Mouse (Mus musculus) CH12.LX (cell line): Measurements from ENCODE around the gene BC004004. TPM values are rescaled to one million over a fixed set of nuclear protein-coding genes. Genes with fewer than 3 reads are reported as not detected.
A peak's percentile ranks its signal among the peaks of the same experiment; 100 is the strongest.

ENCODE experiments used
- DNase-seq: peaks from one replicate; pipeline ENCODE4 v3.0.0-alpha.2; 2013; ENCODE audit errors: extremely low read depth
- H3K27ac ChIP-seq: 2 replicates; pipeline ENCODE4 v1.5.1; 2012; ENCODE audit warnings: low read depth, mild to moderate bottlenecking, control low read depth, moderate library complexity; ENCODE audit not compliant: insufficient read depth
- H3K27me3 ChIP-seq: replicated peaks from 2 replicates; pipeline ENCODE3; 2012; ENCODE audit warnings: inconsistent platforms
- H3K36me3 ChIP-seq, 2 experiments: replicated peaks in 1 of 2; 2 replicates each; pipeline versions ENCODE3 to v1.6.1; 2012; ENCODE audit warnings: inconsistent platforms in 1 of 2, low read length in 1 of 2, mild to moderate bottlenecking in 1 of 2, mixed read lengths in 1 of 2, moderate library complexity in 1 of 2; ENCODE audit not compliant: control insufficient read depth in 1 of 2, insufficient read depth in 1 of 2
- H3K4me1 ChIP-seq, 2 experiments: 2 replicates each; pipeline ENCODE4 v1.6.1; 2012; ENCODE audit warnings: inconsistent platforms in 1 of 2, moderate library complexity in 1 of 2; ENCODE audit not compliant: insufficient read depth in 2 of 2, control insufficient read depth in 1 of 2
- H3K4me2 ChIP-seq: 2 replicates; pipeline ENCODE4 v1.6.1; 2012; ENCODE audit warnings: low read depth, mild to moderate bottlenecking, control low read depth; ENCODE audit not compliant: poor library complexity, insufficient read depth, severe bottlenecking
- H3K4me3 ChIP-seq, 3 experiments: fragments of 150-350 bp in 1 of 3; sonication (generic) in 1 of 3; replicated peaks in 1 of 3; 2 replicates each; pipeline versions ENCODE3 to v1.5.1; 2011 to 2012; ENCODE audit warnings: low read depth in 2 of 3, low read length in 2 of 3, mild to moderate bottlenecking in 2 of 3, moderate library complexity in 2 of 3, control low read depth in 1 of 3, improper control_type of control experiment in 1 of 3, inconsistent platforms in 1 of 3, mixed read lengths in 1 of 3; ENCODE audit not compliant: poor library complexity in 1 of 3
- H3K79me2 ChIP-seq: replicated peaks from 2 replicates; pipeline ENCODE4 v1.6.1; 2012; ENCODE audit warnings: mild to moderate bottlenecking, moderate library complexity; ENCODE audit not compliant: control insufficient read depth, poor library complexity, insufficient read depth, severe bottlenecking; ENCODE audit errors: extremely low read depth
- H3K9ac ChIP-seq: 2 replicates; pipeline ENCODE4 v1.6.1; 2012; ENCODE audit warnings: low read depth, mild to moderate bottlenecking, control low read depth, moderate library complexity; ENCODE audit not compliant: insufficient read depth
- H3K9me3 ChIP-seq: replicated peaks from 2 replicates; pipeline ENCODE3; 2012; ENCODE audit warnings: low read length, inconsistent platforms, mixed read lengths
- BHLHE40 ChIP-seq: IDR thresholded peaks from 2 replicates; pipeline ENCODE4 v1.6.1; 2011; ENCODE audit warnings: mild to moderate bottlenecking, low read depth, low read length, improper control_type of control experiment
- CTCF ChIP-seq, 2 experiments: IDR thresholded peaks in 1 of 2; conservative IDR thresholded peaks in 1 of 2; 2 replicates each; pipeline ENCODE4 v1.5.1; 2011 to 2012; ENCODE audit warnings: low read depth in 2 of 2, low read length in 2 of 2, improper control_type of control experiment in 1 of 2, inconsistent platforms in 1 of 2, mild to moderate bottlenecking in 1 of 2, moderate library complexity in 1 of 2
- E2F4 ChIP-seq: IDR thresholded peaks from 2 replicates; pipeline ENCODE4 v1.6.1; 2011; ENCODE audit warnings: low read depth, low read length, improper control_type of control experiment; ENCODE audit not compliant: insufficient replicate concordance
- EP300 ChIP-seq: IDR thresholded peaks from 2 replicates; pipeline ENCODE4 v1.6.1; 2011; ENCODE audit warnings: low read length, improper control_type of control experiment
- JUN ChIP-seq: IDR thresholded peaks from 2 replicates; pipeline ENCODE4 v1.6.1; 2011; ENCODE audit warnings: low read depth, mild to moderate bottlenecking, low read length, improper control_type of control experiment, moderate library complexity; ENCODE audit not compliant: insufficient read depth
- KAT2A ChIP-seq: IDR thresholded peaks from 2 replicates; pipeline ENCODE4 v1.6.1; 2012; ENCODE audit warnings: low read length, improper control_type of control experiment, inconsistent platforms; ENCODE audit not compliant: insufficient replicate concordance
- MAX ChIP-seq: IDR thresholded peaks from 2 replicates; pipeline ENCODE4 v1.6.1; 2011; ENCODE audit warnings: low read length, improper control_type of control experiment
- MXI1 ChIP-seq: IDR thresholded peaks from 2 replicates; pipeline ENCODE4 v1.6.1; 2011; ENCODE audit warnings: mild to moderate bottlenecking, low read depth, low read length, improper control_type of control experiment
- MYC ChIP-seq: IDR thresholded peaks from 2 replicates; pipeline ENCODE4 v1.6.1; 2011; ENCODE audit warnings: low read depth, mild to moderate bottlenecking, improper control_type of control experiment, low read length
- POLR2AphosphoS2 ChIP-seq: IDR thresholded peaks from 2 replicates; pipeline ENCODE4 v1.6.1; 2011; ENCODE audit warnings: low read depth, low read length, improper control_type of control experiment
- RAD21 ChIP-seq: IDR thresholded peaks from 2 replicates; pipeline ENCODE4 v1.6.1; 2011; ENCODE audit warnings: low read depth, mild to moderate bottlenecking, low read length, improper control_type of control experiment, moderate library complexity
- SIN3A ChIP-seq: IDR thresholded peaks from 2 replicates; pipeline ENCODE4 v1.6.1; 2012; ENCODE audit warnings: low read length, improper control_type of control experiment, inconsistent platforms
- SMC3 ChIP-seq: IDR thresholded peaks from 2 replicates; pipeline ENCODE4 v1.6.1; 2011; ENCODE audit warnings: low read depth, low read length, improper control_type of control experiment
- TCF12 ChIP-seq: IDR thresholded peaks from 2 replicates; pipeline ENCODE4 v1.6.1; 2014; ENCODE audit warnings: low read depth, mild to moderate bottlenecking, inconsistent platforms, low read length, improper control_type of control experiment
- USF2 ChIP-seq: conservative IDR thresholded peaks from 2 replicates; pipeline ENCODE4 v1.6.1; 2011; ENCODE audit warnings: low read depth, low read length, improper control_type of control experiment
- dilution Hi-C: fragments of 300-500 bp; cut with MboI; formaldehyde crosslinking; loops from 2 replicates; pipeline ENCODE4 v1.14.3; 2020; ENCODE audit warnings: low sequenced_read_pairs; ENCODE audit not compliant: extremely low pct_unique_long_range_greater_than_20kb, extremely low pct_ligation_motif_present
- in situ Hi-C: fragments of 300-500 bp; cut with MboI; formaldehyde crosslinking; loops from 3 replicates; pipeline ENCODE4 v1.14.3; 2019; ENCODE audit warnings: low sequenced_read_pairs, low pct_ligation_motif_present, low pct_unique_long_range_greater_than_20kb, mixed read lengths
- polyA plus RNA-seq: library from polyadenylated mRNA; unstranded; fragments of >175 nt; gene quantifications from 2 replicates; pipeline ENCODE4 v1.2.1, GENCODE M21; 2012; ENCODE audit warnings: low read depth; ENCODE audit not compliant: insufficient read length
- total RNA-seq, 2 experiments: library from RNA; depleted of rRNA; stranded (reverse); fragments of 300-350 nt in 1 of 2; fragments of >200 nt in 1 of 2; gene quantifications; 2 replicates each; pipeline ENCODE4 v1.2.3; 2012 to 2014

The BC004004 gene
- total and polyA plus RNA-seq, 3 experiments: 67.9 to 89.1 (median 75.1) TPM

DNA sequence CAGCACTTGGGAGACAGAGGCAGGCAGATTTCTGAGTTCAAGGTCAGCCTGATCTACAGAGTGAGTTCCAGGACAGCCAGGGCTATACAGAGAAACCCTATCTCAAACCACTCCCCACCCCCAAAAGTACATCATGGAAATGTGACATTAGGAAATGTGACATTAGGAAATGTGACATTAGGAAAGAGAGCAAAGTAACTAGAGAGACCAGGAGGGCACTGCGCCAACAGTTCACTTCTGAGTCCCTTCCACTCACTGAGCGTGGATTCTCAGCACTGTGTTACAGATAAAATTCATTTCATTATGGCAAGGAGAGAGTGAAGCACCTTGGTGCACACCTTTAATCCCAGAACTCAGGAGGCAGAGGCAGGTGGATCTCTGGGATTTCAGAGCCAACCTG is 9.7 kb upstream of the BC004004 start:
- in situ Hi-C loops: no loop called here
- peaks cover 43 to 61% of the 10 kb centered on the region in 2 experiments for H3K36me3 ChIP-seq
- dilution Hi-C loops: no loop called here
- no peaks in the 10 kb centered on the region for H3K9me3 ChIP-seq
- H3K27me3 ChIP-seq: no peaks in the 10 kb centered on the region
- H3K9ac ChIP-seq: no peak overlapping the region
- no peak overlapping the region for H3K4me2 ChIP-seq
- H3K4me3 ChIP-seq: no peak overlapping the region
- peaks cover 18 to 63% of the 10 kb centered on the region in 2 experiments for H3K4me1 ChIP-seq
- H3K79me2 ChIP-seq: peaks cover 71% of the 10 kb centered on the region
- H3K27ac ChIP-seq: no peak overlapping the region
- DNase-seq: no peak
- TF ChIP-seq E2F4 (no peak), SIN3A (no peak), MXI1 (no peak), KAT2A (no peak), USF2 (no peak)
- TF ChIP-seq, all 38 proteins: peak for 0

DNA sequence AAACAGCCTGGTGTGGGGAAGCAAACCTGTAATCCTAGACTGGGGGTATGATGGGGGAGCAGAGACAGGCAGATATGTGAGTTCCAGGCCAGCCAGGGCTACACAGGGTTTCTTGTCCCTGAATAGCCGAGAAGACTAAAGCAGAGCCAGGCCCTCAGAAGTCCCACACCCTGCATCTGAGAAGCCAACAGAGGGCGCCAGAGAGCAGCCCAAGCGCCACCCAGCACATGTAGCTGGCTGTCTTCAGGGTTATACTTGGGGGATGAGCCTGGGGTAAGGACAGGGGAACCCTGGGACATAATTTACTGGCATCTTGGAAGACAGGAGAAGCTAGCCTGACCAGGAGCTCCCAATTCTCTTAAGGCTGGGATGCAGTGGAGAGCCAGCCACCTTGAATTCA is 9.1 kb upstream of the BC004004 start:
- dilution Hi-C loops: no loop called here
- Histone ChIP-seq H3K27ac (no peak overlapping the region), H3K27me3 (no peaks in the 10 kb centered on the region), H3K36me3 (peaks cover 39 to 55% of the 10 kb centered on the region in 2 experiments), H3K4me1 (peaks cover 14 to 58% of the 10 kb centered on the region in 2 experiments), H3K4me3 (no peak overlapping the region)
- TF ChIP-seq MAX (peak; percentile 72; the same call in 1 of the 2 replicates), CTCF (conservative IDR thresholded peaks at IDR 0.05 in 1 of 2, IDR thresholded peaks at IDR 0.05 in 1 of 2; ENCODE audit: low read depth in 2 of 2, low read length in 2 of 2) (peak; percentile 30 to 75; a peak in 3 of 4 replicates), RAD21 (peak; percentile 41), JUN (no peak), EP300 (no peak), POLR2AphosphoS2 (no peak), MXI1 (peak; percentile 78), SMC3 (peak; percentile 62), SIN3A (peak; percentile 55), MYC (peak; percentile 83)
- TF ChIP-seq, all 38 proteins: peak for 7
- DNase-seq: peak; percentile 89
- Histone ChIP-seq H3K9ac (peak overlapping the region; percentile 9; the same call in 1 of the 2 replicates), H3K4me2 (no peak overlapping the region), H3K79me2 (peaks cover 65% of the 10 kb centered on the region), H3K9me3 (no peaks in the 10 kb centered on the region)
- in situ Hi-C loops: no loop called here

DNA sequence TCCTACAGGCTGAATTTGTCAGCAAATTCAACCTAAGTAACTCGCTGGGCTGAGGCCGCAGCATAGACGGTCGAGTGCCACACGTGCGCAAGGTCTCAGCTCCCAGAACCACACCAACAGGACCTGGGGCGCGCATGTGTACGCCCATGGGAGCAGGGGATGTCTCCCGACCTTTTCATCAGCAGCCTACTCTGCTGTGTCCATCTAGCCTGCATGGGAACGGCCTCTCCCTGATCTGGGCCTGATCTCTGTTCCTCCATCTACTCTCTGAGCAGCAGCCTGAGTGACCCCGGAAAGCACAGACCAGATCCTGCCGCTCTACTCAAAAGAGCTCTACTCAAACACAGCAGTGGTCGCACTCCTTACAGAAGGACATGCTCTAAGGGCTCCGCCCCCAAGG is 8.1 kb upstream of the BC004004 start:
- H3K27ac ChIP-seq: peak overlapping the region; percentile 54
- dilution Hi-C loops (no loop called here), in situ Hi-C loops (loop anchor here (5.0 kb wide), 2 partner anchors 107 to 252 kb away; no protein-coding TSS in a partner anchor)
- peaks cover 13 to 56% of the 10 kb centered on the region in 2 experiments for H3K4me1 ChIP-seq
- no peaks in the 10 kb centered on the region for H3K9me3 ChIP-seq
- peak overlapping the region; percentile 64 for H3K4me2 ChIP-seq
- H3K36me3 ChIP-seq: peaks cover 38 to 52% of the 10 kb centered on the region in 2 experiments
- H3K27me3 ChIP-seq: no peaks in the 10 kb centered on the region
- peaks cover 64% of the 10 kb centered on the region for H3K79me2 ChIP-seq
- TF ChIP-seq MYC: no peak
- TF ChIP-seq BHLHE40: peak; percentile 20; the same call in 1 of the 2 replicates
- no peak for TF ChIP-seq TCF12
- TF ChIP-seq, all 38 proteins: peak for 1
- Histone ChIP-seq H3K9ac (no peak overlapping the region), H3K4me3 (peak overlapping the region in 2 of 3 experiments; percentile 2 to 58)
- no peak for DNase-seq
